Mouse (Mus musculus): ENCODE measurements around the gene BC049352. TPM values are rescaled to one million over a fixed set of nuclear protein-coding genes. Genes with fewer than 3 reads are reported as not detected.

Gene BC049352
- total and polyA plus RNA-seq, 3 experiments: not detected

DNA sequence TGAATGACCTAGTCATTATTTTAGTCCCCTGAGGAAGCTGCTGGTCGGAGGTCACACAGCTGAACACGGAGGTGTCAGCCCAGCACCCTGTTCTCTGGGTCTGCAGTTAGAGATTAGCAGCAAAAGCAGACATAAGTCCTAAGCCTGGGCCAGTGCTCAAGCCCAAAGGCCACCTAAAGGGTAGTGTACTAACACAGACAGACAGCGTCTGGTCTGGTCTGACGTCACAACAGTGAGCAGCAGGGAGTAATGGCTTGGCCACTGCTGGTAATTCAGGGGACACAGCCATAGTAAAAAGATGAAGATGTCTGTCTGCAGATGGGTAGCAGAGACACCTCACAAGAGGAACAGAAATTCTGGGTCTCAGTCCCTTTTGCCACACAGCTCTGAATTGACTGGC is 72.8 kb downstream of the BC049352 start:
- Histone ChIP-seq H3K27ac (ENCODE audit: control insufficient read depth, low read depth, low read length) (no peak overlapping the region), H3K4me3 (ENCODE audit: control insufficient read depth in 1 of 2, insufficient read depth in 1 of 2, low read depth in 2 of 2, low read length in 2 of 2) (no peak overlapping the region), H3K4me1 (ENCODE audit: control insufficient read depth in 1 of 2, insufficient read depth in 2 of 2, low read length in 2 of 2) (peaks cover 7 to 13% of the 10 kb centered on the region in 2 experiments), H3K79me2 (ENCODE audit: control insufficient read depth, insufficient read depth, low read length, poor library complexity) (no peaks in the 10 kb centered on the region), H3K27me3 (ENCODE audit: control insufficient read depth in 1 of 2, insufficient read depth in 2 of 2, low read length in 2 of 2) (peaks cover 5 to 15% of the 10 kb centered on the region in 2 experiments), H3K36me3 (ENCODE audit: control insufficient read depth in 1 of 2, insufficient read depth in 2 of 2, low read length in 2 of 2) (peaks cover 0 to 12% of the 10 kb centered on the region in 2 experiments; a peak in 2 of 4 replicates), H3K9me3 (replicated peaks; ENCODE audit: insufficient read depth, low read length) (no peaks in the 10 kb centered on the region), H3K9ac (ENCODE audit: control insufficient read depth, low read depth, low read length, poor library complexity, severe bottlenecking) (no peak overlapping the region)
- no peak for DNase-seq (ENCODE audit: low read depth, low spot score)
- TF ChIP-seq TAL1 (IDR thresholded peaks at IDR 0.05; ENCODE audit: low read length): no peak
- TF ChIP-seq ELF1 (IDR thresholded peaks at IDR 0.05; ENCODE audit: low read depth, low read length): no peak
- no peak for TF ChIP-seq MAFK (IDR thresholded peaks at IDR 0.05; ENCODE audit: borderline replicate concordance, low read depth, low read length)
- no peak for TF ChIP-seq NRF1 (IDR thresholded peaks at IDR 0.05; ENCODE audit: insufficient read depth, low read depth, low read length, poor library complexity, severe bottlenecking)
- no peak for TF ChIP-seq USF2 (IDR thresholded peaks at IDR 0.05; ENCODE audit: borderline replicate concordance in 1 of 2, insufficient read depth in 1 of 2, low read depth in 1 of 2, low read length in 2 of 2)
- no peak for TF ChIP-seq MAX (IDR thresholded peaks at IDR 0.05; ENCODE audit: low read length)
- no peak for TF ChIP-seq MAZ (IDR thresholded peaks at IDR 0.05; ENCODE audit: low read depth, low read length)
- no peak for TF ChIP-seq MEF2A (IDR thresholded peaks at IDR 0.05; ENCODE audit: extremely low read depth, insufficient replicate concordance, low read depth, low read length, poor library complexity, severe bottlenecking)

DNA sequence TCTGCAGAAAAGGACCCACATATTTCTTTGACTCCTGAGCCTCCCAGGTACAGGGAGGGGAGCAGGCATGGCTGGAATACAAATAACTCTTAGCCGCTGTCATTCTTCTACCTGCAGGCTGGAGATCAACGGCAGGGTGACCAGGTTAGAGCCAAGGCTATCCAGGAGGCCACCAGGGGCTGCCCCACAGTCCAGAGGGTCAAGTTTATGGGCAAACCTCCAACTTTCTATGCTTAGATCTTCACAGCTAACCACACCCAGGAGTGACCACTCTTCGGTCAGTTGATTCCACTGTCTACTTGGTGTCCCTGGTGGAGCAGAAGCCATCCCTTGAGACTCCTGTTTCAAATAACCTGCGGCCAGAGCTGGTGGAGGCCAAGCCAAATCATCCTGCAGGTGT is 73.6 kb downstream of the BC049352 start:
- no peaks in the 10 kb centered on the region for H3K9me3 ChIP-seq (replicated peaks; ENCODE audit: insufficient read depth, low read length)
- no peaks in the 10 kb centered on the region for H3K79me2 ChIP-seq (ENCODE audit: control insufficient read depth, insufficient read depth, low read length, poor library complexity)
- peaks cover 5 to 15% of the 10 kb centered on the region in 2 experiments for H3K27me3 ChIP-seq (ENCODE audit: control insufficient read depth in 1 of 2, insufficient read depth in 2 of 2, low read length in 2 of 2)
- H3K36me3 ChIP-seq (ENCODE audit: control insufficient read depth in 1 of 2, insufficient read depth in 2 of 2, low read length in 2 of 2): peaks cover 0 to 12% of the 10 kb centered on the region in 2 experiments; a peak in 2 of 4 replicates
- H3K4me3 ChIP-seq (ENCODE audit: control insufficient read depth in 1 of 2, insufficient read depth in 1 of 2, low read depth in 2 of 2, low read length in 2 of 2): no peak overlapping the region
- H3K27ac ChIP-seq (ENCODE audit: control insufficient read depth, low read depth, low read length): no peak overlapping the region
- H3K9ac ChIP-seq (ENCODE audit: control insufficient read depth, low read depth, low read length, poor library complexity, severe bottlenecking): no peak overlapping the region
- TF ChIP-seq RCOR1 (IDR thresholded peaks at IDR 0.05; ENCODE audit: low read depth, low read length): no peak
- TF ChIP-seq MEF2A (IDR thresholded peaks at IDR 0.05; ENCODE audit: extremely low read depth, insufficient replicate concordance, low read depth, low read length, poor library complexity, severe bottlenecking): no peak
- no peak for TF ChIP-seq CHD1 (IDR thresholded peaks at IDR 0.05; ENCODE audit: low read depth, low read length)
- TF ChIP-seq MAZ (IDR thresholded peaks at IDR 0.05; ENCODE audit: low read depth, low read length): no peak
- TF ChIP-seq TBP (IDR thresholded peaks at IDR 0.05; ENCODE audit: low read depth, low read length): no peak
- TF ChIP-seq MAX (IDR thresholded peaks at IDR 0.05; ENCODE audit: low read length): no peak
- no peak for TF ChIP-seq ELF1 (IDR thresholded peaks at IDR 0.05; ENCODE audit: low read depth, low read length)
- no peak for TF ChIP-seq RAD21 (IDR thresholded peaks at IDR 0.05; ENCODE audit: low read depth, low read length)
- TF ChIP-seq ZC3H11A (IDR thresholded peaks at IDR 0.05; ENCODE audit: low read depth, low read length): no peak
- no peak for TF ChIP-seq CTCF (IDR thresholded peaks at IDR 0.05 in 2 of 3, conservative IDR thresholded peaks at IDR 0.05 in 1 of 3; ENCODE audit: control insufficient read depth in 1 of 3, insufficient read depth in 1 of 3, low read depth in 2 of 3, low read length in 3 of 3, poor library complexity in 1 of 3, severe bottlenecking in 1 of 3)
- no peak for TF ChIP-seq EP300 (IDR thresholded peaks at IDR 0.05; ENCODE audit: low read depth in 1 of 2, low read length in 2 of 2)
- no peak for TF ChIP-seq USF2 (IDR thresholded peaks at IDR 0.05; ENCODE audit: borderline replicate concordance in 1 of 2, insufficient read depth in 1 of 2, low read depth in 1 of 2, low read length in 2 of 2)
- no peak for TF ChIP-seq JUND (IDR thresholded peaks at IDR 0.05; ENCODE audit: low read depth, low read length)
- TF ChIP-seq TCF12 (IDR thresholded peaks at IDR 0.05; ENCODE audit: low read depth, low read length): no peak
- TF ChIP-seq MYC (IDR thresholded peaks at IDR 0.05; ENCODE audit: low read depth, low read length): no peak
- TF ChIP-seq NELFE (IDR thresholded peaks at IDR 0.05; ENCODE audit: low read depth, low read length): no peak
- TF ChIP-seq GABPA (IDR thresholded peaks at IDR 0.05; ENCODE audit: low read depth, low read length): no peak
- TF ChIP-seq MYB (IDR thresholded peaks at IDR 0.05; ENCODE audit: low read depth, low read length): no peak
- DNase-seq (ENCODE audit: low read depth, low spot score): no peak
- peaks cover 7 to 13% of the 10 kb centered on the region in 2 experiments for H3K4me1 ChIP-seq (ENCODE audit: control insufficient read depth in 1 of 2, insufficient read depth in 2 of 2, low read length in 2 of 2)
